Mouse (Mus musculus) midbrain, embryonic 14.5 days (tissue): ENCODE measurements around the gene Syt16. TPM values are rescaled to one million over a fixed set of nuclear protein-coding genes. Genes with fewer than 3 reads are reported as not detected.
A peak's percentile ranks its signal among the peaks of the same experiment; 100 is the strongest.

Experiments used
- ATAC-seq: fragments of 200-750 bp; cut with Nextera tagmentation; 2 replicates; pipeline ENCODE4 v1.8.0; 2017; ENCODE audit warnings: moderate number of reproducible peaks, moderate library complexity; ENCODE audit not compliant: low FRiP score, low TSS enrichment
- DNase-seq: peaks from one replicate; pipeline ENCODE4 v3.0.0-alpha.2; 2015
- H3K27ac ChIP-seq: fragments of 300-500 bp; sonication (generic); replicated peaks from 2 replicates; pipeline ENCODE4 v1.5.1; 2014; ENCODE audit warnings: mild to moderate bottlenecking, low read depth, low read length, moderate library complexity
- H3K27me3 ChIP-seq: fragments of 300-500 bp; sonication (generic); 2 replicates; pipeline ENCODE4 v1.6.1; 2014; ENCODE audit warnings: low read length, control low read depth, mixed read lengths; ENCODE audit not compliant: control insufficient read depth, insufficient read depth
- H3K36me3 ChIP-seq: fragments of 300-500 bp; sonication (generic); 2 replicates; pipeline ENCODE4 v1.6.1; 2014; ENCODE audit warnings: low read length, control low read depth; ENCODE audit not compliant: control insufficient read depth, insufficient read depth
- H3K4me1 ChIP-seq: fragments of 300-500 bp; sonication (generic); 2 replicates; pipeline ENCODE4 v1.6.1; 2014; ENCODE audit warnings: mild to moderate bottlenecking, antibody characterized with exemption, low read length, control low read depth; ENCODE audit not compliant: control insufficient read depth, insufficient read depth
- H3K4me2 ChIP-seq: fragments of 300-500 bp; sonication (generic); 2 replicates; pipeline ENCODE4 v1.6.1; 2014; ENCODE audit warnings: mild to moderate bottlenecking, low read length, moderate library complexity
- H3K4me3 ChIP-seq: fragments of 300-500 bp; sonication (generic); replicated peaks from 2 replicates; pipeline ENCODE4 v1.5.1; 2014; ENCODE audit warnings: low read depth, low read length
- H3K9ac ChIP-seq: fragments of 300-500 bp; sonication (generic); replicated peaks from 2 replicates; pipeline ENCODE4 v1.6.1; 2014; ENCODE audit warnings: mild to moderate bottlenecking, low read length, moderate library complexity
- H3K9me3 ChIP-seq: fragments of 300-500 bp; sonication (generic); 2 replicates; pipeline ENCODE4 v1.6.1; 2016; ENCODE audit warnings: low read length, control low read depth, mixed read lengths; ENCODE audit not compliant: control insufficient read depth
- WGBS: fragments of 180-500 bp; shearing (Covaris S2); extraction: QIAGEN DNeasy Blood & Tissue Kit; methylation state at CpG from one replicate; pipeline ENCODE4 v1.1.7; 2014; 5-methylcytosine and 5-hydroxymethylcytosine counted together
- polyA plus RNA-seq: library from polyadenylated mRNA; unstranded; fragments of >200 nt; fragmentation: Nextera tagmentation; extraction: Ambion mirVana; gene quantifications from 2 replicates; pipeline ENCODE4 v1.2.1, GENCODE M21; 2014

Syt16 gene
- polyA plus RNA-seq, 1 experiment from 2014 or later = 88.4 TPM

DNA sequence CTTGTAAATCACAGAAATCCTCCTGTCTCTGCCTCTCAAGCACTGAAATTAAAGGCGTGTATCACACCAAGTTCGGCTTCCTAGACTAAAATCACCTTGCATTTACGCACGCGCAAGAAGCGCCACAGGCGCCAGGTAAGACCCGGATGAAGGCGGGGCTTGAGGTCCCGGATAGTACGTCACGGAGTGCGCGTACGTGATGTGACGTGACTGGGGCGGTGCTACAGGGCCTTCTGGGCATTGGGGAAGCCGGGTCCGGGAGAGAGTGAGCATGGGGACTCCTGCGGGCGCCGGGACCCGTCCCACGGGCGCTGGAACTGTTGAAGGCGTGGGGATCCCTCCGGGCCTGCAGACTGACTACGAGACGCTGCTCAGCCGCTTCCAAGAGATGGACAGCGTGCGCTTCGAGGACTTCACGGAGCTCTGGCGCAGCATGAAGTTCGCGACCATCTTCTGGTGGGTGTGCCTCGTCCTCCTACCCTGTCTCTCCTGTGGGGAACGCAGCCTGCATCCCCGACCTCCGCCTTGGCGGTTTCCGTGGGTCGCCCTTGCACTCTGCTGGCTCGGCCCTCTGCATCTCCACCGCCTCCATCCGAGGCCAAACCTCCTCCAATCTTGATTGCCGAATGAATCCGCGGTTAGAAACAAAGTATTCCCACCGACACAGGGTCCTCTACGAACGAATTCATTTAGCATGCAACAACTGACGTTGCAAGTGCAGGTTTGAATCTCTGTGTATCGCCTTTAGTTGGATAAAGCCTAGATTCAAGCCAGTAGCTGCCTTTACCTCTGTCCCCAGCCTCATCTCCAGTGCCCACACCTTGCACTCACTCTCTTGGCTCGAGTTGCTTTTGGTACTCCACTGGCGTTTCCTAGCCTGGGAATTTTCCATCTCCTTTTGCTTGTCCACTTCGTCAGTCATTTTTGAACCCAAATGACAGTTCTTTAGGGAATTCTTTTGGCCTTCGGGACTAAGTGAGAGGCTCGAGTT lies 32.9 kb upstream of the Syt16 start, which contains the start of gene Snapc1:
TSS of gene Snapc1 (plus strand) at position 191 of the 991 bp plus-strand sequence.
- Histone ChIP-seq H3K27ac (peak within 1 kb of the TSS; percentile 81), H3K9me3 (no peaks in the 10 kb centered on the region), H3K27me3 (no peaks in the 10 kb centered on the region), H3K36me3 (peaks cover 19% of the 10 kb centered on the region), H3K9ac (peak within 1 kb of the TSS; percentile 78), H3K4me1 (peaks cover 11% of the 10 kb centered on the region), H3K4me3 (peak within 1 kb of the TSS; percentile 76), H3K4me2 (peak within 1 kb of the TSS; percentile 76)
- ATAC-seq (peak; percentile 100), DNase-seq (peak; percentile 99)
- 1% methylated on average over 60 of the region's 60 CpGs for WGBS

DNA sequence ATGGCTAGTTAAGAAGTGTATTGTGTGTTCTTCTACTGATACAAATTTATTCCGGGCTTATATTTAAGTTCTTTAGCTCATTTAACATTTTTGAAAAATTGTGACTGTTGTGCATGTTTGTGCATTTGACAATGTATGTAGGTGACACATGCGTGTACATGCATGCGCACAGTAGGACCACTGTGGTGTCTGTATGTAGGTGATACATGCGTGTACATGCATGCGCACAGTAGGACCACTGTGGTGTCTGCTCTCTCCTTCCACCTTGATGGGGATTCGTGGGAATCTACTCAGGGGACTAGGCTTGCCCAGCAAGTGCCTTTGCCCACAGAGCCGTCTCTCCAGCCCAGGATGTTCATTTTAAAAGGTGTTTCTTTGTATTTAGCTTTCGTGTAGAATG lies 28.3 kb upstream of the Syt16 start:
- WGBS = 96% methylated on average over 8 of the region's 8 CpGs

DNA sequence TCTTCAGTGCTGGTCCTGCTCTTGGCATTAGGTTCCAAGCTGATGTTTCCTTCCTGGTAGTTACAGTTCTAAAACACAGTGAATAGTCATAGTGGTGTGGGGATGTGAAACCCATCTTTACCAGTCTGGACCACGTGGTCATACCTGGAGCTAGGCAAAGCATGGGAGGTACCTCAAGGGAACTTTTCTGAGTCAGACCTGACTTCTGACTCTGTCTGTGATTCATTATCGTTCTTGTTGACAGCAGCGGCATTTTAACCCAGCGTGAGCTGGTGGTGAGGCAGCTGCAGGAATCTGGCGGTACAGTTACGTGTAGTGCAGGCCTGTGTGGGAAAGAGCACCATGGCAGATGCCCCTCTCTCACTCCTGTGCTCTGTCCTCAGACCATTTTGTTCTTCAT lies 22.9 kb upstream of the Syt16 start:
- Histone ChIP-seq H3K27ac (no peak overlapping the region), H3K4me3 (no peak overlapping the region), H3K9ac (no peak overlapping the region), H3K9me3 (no peaks in the 10 kb centered on the region), H3K27me3 (no peaks in the 10 kb centered on the region), H3K4me2 (no peak overlapping the region), H3K36me3 (peaks cover 90% of the 10 kb centered on the region), H3K4me1 (no peaks in the 10 kb centered on the region)
- DNase-seq (no peak), ATAC-seq (no peak)
- 96% methylated on average over 6 of the region's 6 CpGs for WGBS

More for the DNA sequence above, 28.3 kb upstream of the Syt16 start:
- H3K36me3 ChIP-seq = peaks cover 57% of the 10 kb centered on the region
- no peak for DNase-seq
- no peak for ATAC-seq
- peaks cover 11% of the 10 kb centered on the region for H3K4me1 ChIP-seq
- H3K4me3 ChIP-seq = no peak overlapping the region
- H3K27me3 ChIP-seq = no peaks in the 10 kb centered on the region
- no peaks in the 10 kb centered on the region for H3K9me3 ChIP-seq
- no peak overlapping the region for H3K4me2 ChIP-seq
- H3K9ac ChIP-seq = no peak overlapping the region
- H3K27ac ChIP-seq = no peak overlapping the region

DNA sequence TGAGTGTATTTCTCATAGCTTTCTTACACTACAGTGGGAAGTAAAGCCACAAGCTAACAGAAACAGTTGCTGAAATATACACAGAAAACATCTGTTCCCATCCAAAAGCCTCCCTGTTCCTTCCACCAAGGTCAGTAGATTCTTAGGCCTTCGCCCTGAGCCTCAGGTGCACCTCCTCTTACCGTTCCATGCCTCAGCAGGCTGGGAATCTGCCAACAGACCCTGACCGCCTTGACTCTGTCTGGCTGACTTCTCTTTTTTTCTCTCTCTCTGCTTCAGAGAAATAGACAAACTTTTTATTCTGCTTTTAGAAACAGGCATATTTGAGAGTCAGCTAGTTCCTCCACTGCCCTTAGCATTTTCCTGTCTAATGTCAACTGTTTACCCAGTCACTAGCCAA lies 19.3 kb upstream of the Syt16 start:
- ATAC-seq (no peak), DNase-seq (no peak)
- Histone ChIP-seq H3K36me3 (peaks cover 84% of the 10 kb centered on the region), H3K27ac (no peak overlapping the region), H3K9me3 (no peaks in the 10 kb centered on the region), H3K27me3 (no peaks in the 10 kb centered on the region), H3K9ac (no peak overlapping the region), H3K4me3 (no peak overlapping the region), H3K4me2 (no peak overlapping the region), H3K4me1 (no peaks in the 10 kb centered on the region)
- WGBS = 94% methylated on average over 3 of the region's 3 CpGs

DNA sequence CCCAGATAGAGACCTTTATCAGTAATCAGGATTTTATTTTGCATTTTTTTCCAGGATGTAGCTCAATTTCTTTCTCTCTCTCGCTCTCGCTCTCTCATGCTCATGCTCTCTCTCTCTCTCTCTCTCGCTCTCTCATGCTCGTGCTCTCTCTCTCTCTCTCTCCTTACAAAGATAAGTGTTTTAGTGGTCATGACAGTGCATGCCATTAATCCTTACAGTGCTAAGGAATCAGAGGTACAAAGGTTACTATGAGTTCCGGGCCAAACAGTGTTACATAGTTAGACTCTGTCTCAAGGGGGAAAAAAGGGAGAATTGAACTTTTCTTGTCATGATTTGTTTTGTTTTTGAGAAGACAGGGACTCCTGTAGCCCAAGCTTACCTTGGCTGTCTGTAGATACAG lies 17.8 kb upstream of the Syt16 start:
- H3K4me2 ChIP-seq = no peak overlapping the region
- no peak overlapping the region for H3K9ac ChIP-seq
- DNase-seq = no peak
- WGBS = 94% methylated on average over 5 of the region's 5 CpGs
- H3K4me3 ChIP-seq = no peak overlapping the region
- no peak overlapping the region for H3K27ac ChIP-seq
- no peaks in the 10 kb centered on the region for H3K27me3 ChIP-seq
- H3K9me3 ChIP-seq = no peaks in the 10 kb centered on the region
- no peak for ATAC-seq
- no peaks in the 10 kb centered on the region for H3K4me1 ChIP-seq
- peaks cover 87% of the 10 kb centered on the region for H3K36me3 ChIP-seq

DNA sequence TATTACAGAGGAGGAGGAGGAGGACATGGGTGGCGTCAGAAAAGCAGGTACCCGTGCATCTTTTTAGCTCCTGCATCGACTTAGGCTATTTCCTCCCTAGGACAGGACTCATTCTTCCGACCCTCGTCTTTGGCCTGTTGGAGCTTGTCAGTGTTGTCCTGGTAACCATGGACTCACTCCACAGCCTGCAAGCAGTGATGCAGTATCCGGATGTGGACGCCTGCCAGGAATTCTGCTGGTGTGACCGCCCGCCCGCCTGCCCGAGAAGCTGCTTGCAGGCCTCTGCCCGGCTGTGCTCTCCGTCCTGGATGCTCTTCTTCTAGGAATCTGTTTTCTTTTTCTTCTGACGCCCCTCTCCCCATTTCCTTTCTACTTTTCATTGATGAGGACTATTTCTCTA lies 14.9 kb upstream of the Syt16 start:
- Histone ChIP-seq H3K9me3 (no peaks in the 10 kb centered on the region), H3K27ac (no peak overlapping the region), H3K9ac (no peak overlapping the region), H3K4me2 (no peak overlapping the region), H3K36me3 (peaks cover 81% of the 10 kb centered on the region), H3K4me1 (no peaks in the 10 kb centered on the region), H3K4me3 (no peak overlapping the region), H3K27me3 (no peaks in the 10 kb centered on the region)
- DNase-seq (peak; percentile 86), ATAC-seq (peak; percentile 64; the same call in 1 of the 2 replicates)
- 55% methylated on average over 14 of the region's 14 CpGs for WGBS

DNA sequence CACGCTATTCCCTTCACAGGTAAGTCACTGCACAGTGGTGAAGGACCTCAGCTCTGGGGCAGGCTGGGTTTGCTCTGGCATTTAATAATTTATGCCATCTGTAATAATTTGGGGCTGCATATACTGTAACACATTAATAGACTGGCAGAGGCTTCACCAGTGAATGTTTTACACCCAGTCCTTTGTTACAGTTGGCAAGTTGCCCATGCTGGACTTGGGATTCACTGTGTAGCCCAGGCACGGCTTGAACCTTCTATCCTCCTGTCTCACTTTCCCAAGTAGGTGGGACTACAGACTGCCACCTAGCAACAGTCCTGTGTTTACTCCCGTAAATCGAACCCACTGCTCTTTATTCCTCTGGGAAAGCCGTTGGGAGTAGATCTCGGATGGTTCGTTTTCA lies 11.2 kb upstream of the Syt16 start:
- WGBS = 82% methylated on average over 7 of the region's 7 CpGs

DNA sequence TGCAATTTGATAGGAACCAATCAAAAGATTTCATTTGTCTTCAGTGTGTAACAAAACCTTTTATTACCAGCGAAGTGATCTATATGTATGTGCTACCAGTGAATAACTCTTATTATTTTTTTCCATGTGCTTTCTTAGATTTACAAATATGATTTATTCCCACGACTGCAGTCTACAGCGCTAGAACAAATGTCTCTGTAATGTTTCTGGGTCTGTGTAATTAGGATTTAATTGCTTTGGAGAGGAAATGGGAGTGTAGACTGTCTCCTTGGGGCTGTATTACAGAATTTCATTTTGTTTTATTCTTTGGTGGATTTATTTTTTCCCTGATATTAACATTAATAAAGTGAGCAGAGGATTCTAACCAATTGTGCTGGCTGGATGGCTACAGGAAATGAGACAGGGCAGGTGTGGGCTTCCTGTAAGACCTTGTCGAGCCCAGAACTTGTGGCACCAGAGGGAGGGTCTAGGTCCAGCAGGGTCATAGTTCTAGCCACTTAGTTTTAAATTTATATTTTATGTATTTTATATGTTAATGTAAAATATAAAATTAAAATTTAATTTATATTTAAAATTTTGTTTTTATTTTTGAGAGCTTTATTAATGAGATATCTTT lies 9.0 kb upstream of the Syt16 start:
- Histone ChIP-seq H3K4me2 (no peak overlapping the region), H3K27ac (no peak overlapping the region), H3K4me1 (no peaks in the 10 kb centered on the region), H3K4me3 (no peak overlapping the region), H3K36me3 (peaks cover 31% of the 10 kb centered on the region), H3K9me3 (no peaks in the 10 kb centered on the region), H3K27me3 (no peaks in the 10 kb centered on the region), H3K9ac (no peak overlapping the region)
- WGBS = 88% methylated on average over 4 of the region's 4 CpGs
- no peak for ATAC-seq
- DNase-seq = no peak

More for the DNA sequence above, 11.2 kb upstream of the Syt16 start:
- no peaks in the 10 kb centered on the region for H3K4me1 ChIP-seq
- no peaks in the 10 kb centered on the region for H3K9me3 ChIP-seq
- peaks cover 46% of the 10 kb centered on the region for H3K36me3 ChIP-seq
- DNase-seq = peak; percentile 25
- no peak for ATAC-seq
- no peak overlapping the region for H3K27ac ChIP-seq
- no peak overlapping the region for H3K9ac ChIP-seq
- no peak overlapping the region for H3K4me2 ChIP-seq
- no peaks in the 10 kb centered on the region for H3K27me3 ChIP-seq
- H3K4me3 ChIP-seq = no peak overlapping the region
